Mouse (Mus musculus) thymus, adult 18-20 months (tissue): ENCODE results near the gene Adra2b.

ENCODE experiments used
- DNase-seq, 2 experiments: peaks; one replicate each; pipeline ENCODE4 v3.0.0; 2022; ENCODE audit warnings: mixed read lengths in 2 of 2

Adra2b gene

GRCm38 (mm10) chr2:127362459-127363281 lies at the start of gene Adra2b:
Gene Adra2b (plus strand): TSS chr2:127363208.
- DNase-seq = peak; percentile 42 to 43

DNA sequence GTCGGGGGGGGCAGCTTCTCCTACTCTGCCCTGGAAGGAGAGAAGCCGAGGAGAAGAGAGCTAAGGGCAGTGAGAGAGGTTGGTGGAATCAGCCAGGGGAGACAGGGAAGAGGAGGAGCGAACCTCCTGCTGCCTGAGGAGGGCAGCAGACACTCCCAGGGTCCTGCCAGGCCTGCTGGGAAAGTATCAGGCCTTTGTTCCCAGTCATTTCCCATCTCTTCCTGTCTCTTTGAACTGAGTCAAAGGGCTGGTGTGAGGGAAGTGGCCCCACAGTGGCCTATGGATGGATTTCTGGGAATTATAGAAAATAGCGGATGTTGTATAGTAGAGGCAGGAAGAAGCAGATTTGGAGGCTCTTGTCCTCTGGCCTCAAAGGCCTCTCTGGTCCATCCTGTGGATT lies 49.1 kb upstream of the Adra2b start:
- peak in 1 of 2 experiments; percentile 32 for DNase-seq

DNA sequence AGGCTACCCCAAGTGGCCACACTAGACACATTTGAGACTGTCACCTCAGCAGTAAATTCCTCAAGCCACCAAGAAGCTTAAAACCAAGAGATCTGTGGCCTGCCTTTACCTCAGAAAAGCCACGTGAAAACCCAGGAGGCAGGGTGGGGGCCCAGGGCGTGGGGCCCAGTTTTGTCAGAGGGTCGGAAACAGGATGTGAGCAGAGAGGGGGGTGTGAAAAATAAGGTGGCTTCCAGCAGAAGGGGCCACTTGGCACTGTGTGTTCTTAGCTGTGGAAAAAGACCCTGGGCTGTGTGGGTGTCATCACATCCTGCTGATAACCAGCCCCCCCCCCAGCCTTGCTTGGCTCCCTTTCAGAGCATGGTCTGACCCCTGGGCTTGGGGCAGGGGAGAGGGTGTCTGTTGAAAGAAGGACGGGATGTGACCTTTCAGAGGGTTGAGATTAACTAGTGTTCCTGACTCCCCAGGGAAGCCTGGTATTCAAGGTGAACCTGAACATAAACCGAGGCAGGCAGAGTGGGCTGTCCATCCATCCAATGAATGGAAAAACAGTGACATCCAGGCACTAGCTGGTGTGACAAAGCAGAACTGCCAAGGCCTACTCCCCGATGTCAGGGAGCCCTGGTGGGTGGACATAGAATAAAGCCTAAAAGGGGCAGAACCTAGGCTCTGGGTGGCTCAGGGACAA lies 48.4 kb upstream of the Adra2b start:
- peak; percentile 72 to 85 for DNase-seq

DNA sequence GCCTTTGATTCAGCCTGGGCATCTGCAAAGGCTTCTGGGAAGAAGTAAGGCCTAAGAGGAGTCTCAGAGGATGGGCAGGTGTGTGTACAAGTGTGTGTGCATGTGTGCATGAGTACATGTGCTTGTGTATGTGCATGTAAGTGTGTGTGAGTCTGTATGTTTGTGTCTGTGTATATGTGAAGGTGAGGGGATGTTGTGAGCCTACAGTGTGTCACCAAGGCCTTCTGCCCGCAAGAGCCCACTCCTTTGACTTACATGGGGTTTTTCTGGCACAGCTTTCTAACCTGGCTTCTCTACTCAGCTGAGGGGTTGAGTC lies 47.9 kb upstream of the Adra2b start:
- no peak for DNase-seq

GRCm38 (mm10) chr2:127316431-127316830 lies 46.6 kb upstream of the Adra2b start:
- DNase-seq = no peak

DNA sequence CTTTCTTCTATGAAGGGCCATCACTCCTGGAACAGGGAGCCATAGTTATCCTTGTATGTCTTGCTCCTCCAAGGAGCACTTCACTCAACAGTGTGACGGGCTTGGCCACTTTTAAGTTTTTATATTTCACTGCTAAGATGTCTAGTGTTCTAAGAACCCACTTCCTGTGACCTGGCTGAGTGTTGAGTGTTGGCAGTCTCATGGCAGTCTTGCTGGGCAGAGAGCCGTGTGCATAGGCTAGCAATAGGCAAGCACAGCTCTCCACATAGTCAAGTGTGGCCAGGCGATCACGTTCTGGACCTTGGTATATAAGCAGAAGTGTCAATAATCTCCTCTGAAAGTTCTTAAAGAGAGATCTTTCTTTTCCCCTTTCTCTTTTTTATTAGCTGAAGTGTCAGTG lies 44.9 kb upstream of the Adra2b start:
- no peak for DNase-seq

DNA sequence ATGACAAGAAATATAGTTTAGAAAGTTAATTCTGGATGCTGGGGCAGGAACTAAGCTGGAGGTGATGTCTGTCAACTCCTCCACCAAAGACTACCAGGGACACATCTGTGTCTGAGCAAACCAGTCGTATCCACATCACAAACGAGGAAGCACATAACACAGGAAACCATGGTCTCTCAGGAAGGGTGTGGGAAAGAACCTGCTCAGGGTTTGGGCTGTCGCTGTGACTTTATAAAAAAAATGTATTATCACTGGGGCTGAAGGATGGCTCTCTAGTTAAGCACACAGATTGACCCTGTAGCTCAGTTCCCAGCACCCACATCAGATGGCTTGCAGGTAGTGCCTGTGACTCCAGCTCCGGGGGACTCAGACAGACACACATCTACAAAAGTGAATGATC lies 43.9 kb upstream of the Adra2b start:
- DNase-seq = peak in 1 of 2 experiments; percentile 41

DNA sequence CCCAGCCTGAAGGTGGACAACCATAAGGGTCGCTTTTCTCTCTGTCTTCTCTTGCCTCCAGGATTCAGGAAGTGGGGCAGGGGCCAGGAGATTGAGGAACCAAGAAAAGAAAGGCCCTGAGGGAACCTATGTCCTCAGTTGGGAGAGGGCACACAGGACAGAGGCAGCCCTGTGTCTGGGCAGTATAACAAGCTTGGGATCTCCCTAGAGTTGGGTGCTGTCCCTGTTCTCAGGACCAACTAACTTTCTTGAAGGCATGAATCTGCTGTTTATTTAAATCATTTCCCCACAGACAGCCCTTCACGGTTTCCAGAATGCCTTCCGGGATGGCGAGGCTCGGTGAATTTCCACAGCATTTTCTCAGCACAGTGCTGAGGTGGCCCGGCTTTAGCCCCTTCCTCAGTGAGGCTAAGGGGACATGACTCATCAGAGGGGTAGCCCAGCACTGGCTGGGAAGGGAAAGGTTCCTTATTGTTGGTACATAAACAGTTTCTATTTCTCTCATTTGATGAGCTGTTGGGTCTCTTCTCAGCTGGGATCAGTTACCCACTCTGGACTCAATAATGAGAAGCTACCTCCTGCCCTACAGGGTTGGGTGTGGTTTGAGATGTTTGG lies 40.2 kb upstream of the Adra2b start:
- no peak for DNase-seq

DNA sequence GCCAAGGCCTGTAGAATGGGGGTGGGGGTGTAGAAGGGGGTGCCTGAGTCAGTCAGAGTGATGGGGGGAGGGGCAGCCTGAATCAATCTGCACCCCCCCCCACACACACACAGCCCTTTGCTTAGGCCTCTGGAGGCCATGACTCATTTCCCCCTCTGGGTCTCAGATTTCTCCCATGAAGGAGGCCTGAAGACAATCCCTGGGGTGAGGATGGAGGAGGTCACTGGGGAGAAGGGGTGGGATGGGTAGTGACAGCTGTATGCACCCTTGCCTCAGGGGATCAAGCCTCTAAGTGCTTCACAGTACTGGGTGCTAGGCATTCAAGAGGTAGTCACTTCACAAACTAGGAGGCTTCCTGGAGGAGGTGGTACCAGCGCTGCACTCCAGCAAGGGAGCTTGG lies 39.3 kb upstream of the Adra2b start:
- DNase-seq = no peak

- DNase-seq = no peak
These were observed 38.6 kb upstream of the Adra2b start for GRCm38 (mm10) chr2:127324456-127324855.

DNA sequence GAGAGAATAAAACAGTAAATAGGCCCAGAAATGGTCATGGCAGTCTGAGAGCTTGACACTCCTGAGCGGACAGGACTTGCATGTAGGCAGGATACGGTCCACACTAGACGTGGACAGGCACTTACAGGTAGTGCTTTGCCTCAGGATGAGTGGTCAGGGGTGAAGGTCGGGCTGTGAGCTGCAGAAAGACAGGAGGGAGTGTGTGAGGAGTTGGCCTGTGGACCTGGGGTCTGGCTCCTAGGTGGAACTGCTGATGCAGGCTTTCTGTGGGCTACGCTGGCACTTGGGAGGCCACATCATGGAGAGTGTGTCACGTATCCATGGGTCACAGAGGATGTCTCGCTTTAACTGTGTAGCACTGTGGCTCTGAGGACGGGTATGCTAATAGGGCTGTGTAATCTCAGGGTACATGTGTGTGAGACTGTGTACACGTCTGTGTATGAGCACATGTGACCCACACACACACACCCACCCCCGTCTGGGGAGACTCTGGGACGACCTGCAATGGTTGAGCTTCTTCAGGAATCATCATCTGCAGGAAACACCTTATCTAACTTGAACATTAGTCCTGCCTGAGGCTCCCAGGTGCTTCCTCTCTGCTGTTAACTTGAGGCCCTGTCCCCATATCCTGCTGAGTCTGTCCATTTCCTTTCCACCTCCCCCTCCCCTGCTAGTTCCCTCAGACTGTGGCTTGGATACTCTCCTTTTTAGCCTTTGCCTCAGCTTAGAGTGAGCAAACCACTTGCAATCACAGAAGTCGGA lies 34.7 kb upstream of the Adra2b start:
- peak; percentile 33 to 66 for DNase-seq

GRCm38 (mm10) chr2:127332807-127333570 lies 30.0 kb upstream of the Adra2b start:
- DNase-seq = peak; percentile 68 to 79

GRCm38 (mm10) chr2:127333945-127334603 lies 28.9 kb upstream of the Adra2b start:
- peak; percentile 39 to 71 for DNase-seq

- DNase-seq = peak; percentile 82 to 89
These were observed 27.9 kb upstream of the Adra2b start for GRCm38 (mm10) chr2:127335078-127335541.

- DNase-seq = peak; percentile 95 to 97
These were observed 27.1 kb upstream of the Adra2b start, which contains the start of gene Dusp2 for GRCm38 (mm10) chr2:127335767-127336496. Gene Dusp2 (plus strand): TSS chr2:127336159.

DNA sequence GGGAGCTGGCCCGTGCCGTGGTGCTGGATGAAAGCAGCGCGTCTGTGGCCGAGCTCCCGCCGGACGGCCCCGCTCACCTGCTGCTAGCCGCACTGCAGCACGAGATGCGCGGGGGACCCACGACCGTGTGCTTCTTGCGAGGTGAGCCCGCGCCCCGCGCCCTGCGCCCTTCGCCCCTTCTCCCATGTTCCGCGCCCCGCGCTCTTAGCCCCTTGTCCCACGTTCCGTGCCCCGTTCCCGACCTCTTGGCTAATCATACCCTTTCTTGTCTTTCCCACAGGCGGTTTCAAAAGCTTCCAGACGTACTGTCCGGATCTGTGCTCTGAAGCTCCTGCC lies 26.5 kb upstream of the Adra2b start:
- DNase-seq = no peak

- peak in 1 of 2 experiments; percentile 22 for DNase-seq
These were observed 26.1 kb upstream of the Adra2b start for GRCm38 (mm10) chr2:127336885-127337284.

DNA sequence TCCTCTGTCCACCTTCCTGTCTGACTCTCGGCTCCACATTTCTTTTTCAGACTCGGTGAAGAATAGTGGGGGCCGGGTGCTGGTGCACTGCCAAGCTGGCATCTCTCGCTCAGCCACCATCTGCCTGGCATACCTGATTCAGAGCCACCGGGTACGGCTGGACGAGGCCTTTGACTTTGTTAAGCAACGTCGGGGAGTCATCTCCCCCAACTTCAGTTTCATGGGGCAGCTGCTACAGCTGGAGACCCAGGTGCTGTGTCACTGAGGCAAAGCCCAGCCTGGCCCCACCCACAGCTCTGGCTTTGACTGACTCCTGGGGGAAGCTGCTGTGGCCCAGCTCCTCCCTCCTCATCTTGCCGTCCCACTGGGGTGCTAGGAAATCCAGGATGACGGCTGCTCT lies 25.5 kb upstream of the Adra2b start:
- peak; percentile 71 to 83 for DNase-seq

GRCm38 (mm10) chr2:127338012-127338411 lies 25.0 kb upstream of the Adra2b start:
- peak; percentile 11 to 53 for DNase-seq

DNA sequence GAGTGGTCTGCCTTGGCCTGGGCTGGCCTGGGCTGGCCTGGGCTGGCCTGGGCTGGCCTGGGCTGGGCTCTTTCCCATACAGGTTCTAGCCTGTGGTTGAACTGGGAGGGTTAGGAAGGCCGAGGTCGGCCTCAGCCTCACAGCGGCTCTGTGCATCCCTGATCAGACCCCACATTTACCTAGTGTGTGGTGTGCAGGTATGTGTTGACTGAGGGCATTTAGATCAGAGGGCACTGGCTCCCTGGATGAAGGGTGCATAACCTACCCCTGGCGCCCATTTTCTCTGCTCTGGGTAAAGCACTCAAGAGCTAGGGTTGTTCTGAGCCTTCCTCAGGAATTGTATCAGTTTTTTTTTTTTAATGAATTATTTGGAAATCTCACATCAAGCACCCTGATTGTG lies 24.6 kb upstream of the Adra2b start, which contains the start of gene Astl:
Astl (plus strand) TSS at position 224 of the 400 bp plus-strand sequence.
- DNase-seq = peak in 1 of 2 experiments; percentile 6

- peak; percentile 36 to 60 for DNase-seq
These were observed 24.2 kb upstream of the Adra2b start for GRCm38 (mm10) chr2:127338833-127339232.
